Mouse (Mus musculus) mature B cell (primary cell): ENCODE results near the gene Nbr1.
"Not testable (repeated sequence)": the region's sequence is repeated elsewhere in the genome, so short reads cannot be mapped to it uniquely, and the experiment has no call there.

Source experiments
- in situ Hi-C: fragments of 300-500 bp; cut with MboI; formaldehyde crosslinking; loops from 2 replicates; pipeline ENCODE4 v1.14.3; 2019

Gene Nbr1

GRCm38 (mm10) chr11:101582054-101583035, 30.4 kb downstream of the Nbr1 start, which contains the start of gene Tmem106a:
Gene Tmem106a (plus strand): TSS chr11:101582242.
- in situ Hi-C loops = no loop called here

GRCm38 (mm10) chr11:101583205-101583604, 31.3 kb downstream of the Nbr1 start:
- in situ Hi-C loops = no loop called here

- in situ Hi-C loops = not testable (repeated sequence)
Observed at GRCm38 (mm10) chr11:101585031-101585430, 33.1 kb downstream of the Nbr1 start.

GRCm38 (mm10) chr11:101585805-101586204, 33.9 kb downstream of the Nbr1 start:
- in situ Hi-C loops = no loop called here

GRCm38 (mm10) chr11:101587676-101588075, 35.7 kb downstream of the Nbr1 start:
- in situ Hi-C loops = no loop called here

- in situ Hi-C loops = no loop called here
Observed at GRCm38 (mm10) chr11:101588868-101589267, 36.9 kb downstream of the Nbr1 start.

- in situ Hi-C loops = no loop called here
Observed at GRCm38 (mm10) chr11:101589444-101589843, 37.5 kb downstream of the Nbr1 start.

GRCm38 (mm10) chr11:101589989-101590624, 38.2 kb downstream of the Nbr1 start:
- in situ Hi-C loops = no loop called here

GRCm38 (mm10) chr11:101599156-101599555, 47.2 kb downstream of the Nbr1 start, which contains the start of gene Gm11634:
Gene Gm11634 (minus strand): TSS chr11:101599256.
- in situ Hi-C loops = no loop called here

GRCm38 (mm10) chr11:101602491-101602890, 50.5 kb downstream of the Nbr1 start:
- in situ Hi-C loops = no loop called here

GRCm38 (mm10) chr11:101604116-101604515, 52.2 kb downstream of the Nbr1 start:
- in situ Hi-C loops = no loop called here

GRCm38 (mm10) chr11:101604531-101605453, 52.8 kb downstream of the Nbr1 start:
- in situ Hi-C loops = not testable (repeated sequence)

- in situ Hi-C loops = not testable (repeated sequence)
Observed at GRCm38 (mm10) chr11:101607134-101607533, 55.2 kb downstream of the Nbr1 start.

GRCm38 (mm10) chr11:101610445-101610844, 58.5 kb downstream of the Nbr1 start:
- in situ Hi-C loops = no loop called here

GRCm38 (mm10) chr11:101613596-101613995, 61.6 kb downstream of the Nbr1 start:
- in situ Hi-C loops = no loop called here

GRCm38 (mm10) chr11:101614116-101614515, 62.2 kb downstream of the Nbr1 start:
- in situ Hi-C loops = no loop called here

GRCm38 (mm10) chr11:101615380-101615779, 63.4 kb downstream of the Nbr1 start:
- in situ Hi-C loops = no loop called here

- in situ Hi-C loops = no loop called here
Observed at GRCm38 (mm10) chr11:101616104-101616503, 64.2 kb downstream of the Nbr1 start.

- in situ Hi-C loops = no loop called here
Observed at GRCm38 (mm10) chr11:101616948-101617767, 65.2 kb downstream of the Nbr1 start.

GRCm38 (mm10) chr11:101617849-101618248, 65.9 kb downstream of the Nbr1 start:
- in situ Hi-C loops = no loop called here

GRCm38 (mm10) chr11:101618596-101618995, 66.6 kb downstream of the Nbr1 start:
- in situ Hi-C loops = no loop called here
